Mouse (Mus musculus) heart, embryonic 16.5 days (tissue): ENCODE results near the gene Adam1b. TPM values are rescaled to one million over a fixed set of nuclear protein-coding genes. Genes with fewer than 3 reads are reported as not detected.
A peak's percentile ranks its signal among the peaks of the same experiment; 100 is the strongest.

ENCODE experiments used
- ATAC-seq: fragments of 200-750 bp; cut with Nextera tagmentation; replicated peaks from 2 replicates; pipeline ENCODE4 v1.8.0; 2017; ENCODE audit warnings: moderate number of reproducible peaks; ENCODE audit not compliant: insufficient read depth, low FRiP score; ENCODE audit errors: extremely low read depth
- H3K27ac ChIP-seq: fragments of 300-500 bp; sonication (generic); 2 replicates; pipeline ENCODE4 v1.5.1; 2014; ENCODE audit warnings: mild to moderate bottlenecking, low read length, control low read depth, moderate library complexity
- H3K27me3 ChIP-seq: fragments of 300-500 bp; sonication (generic); 2 replicates; pipeline ENCODE4 v1.6.1; 2014; ENCODE audit warnings: low read length, mixed read lengths; ENCODE audit not compliant: control insufficient read depth, insufficient read depth
- H3K36me3 ChIP-seq: fragments of 300-500 bp; sonication (generic); 2 replicates; pipeline ENCODE4 v1.6.1; 2014; ENCODE audit not compliant: control insufficient read depth, insufficient read depth
- H3K4me1 ChIP-seq: fragments of 300-500 bp; sonication (generic); 2 replicates; pipeline ENCODE4 v1.6.1; 2014; ENCODE audit warnings: low read length, mixed read lengths; ENCODE audit not compliant: control insufficient read depth, insufficient read depth
- H3K4me2 ChIP-seq: fragments of 300-500 bp; sonication (generic); 2 replicates; pipeline ENCODE4 v1.6.1; 2014; ENCODE audit warnings: low read depth, mild to moderate bottlenecking, control low read depth, low read length
- H3K4me3 ChIP-seq: fragments of 300-500 bp; sonication (generic); 2 replicates; pipeline ENCODE4 v1.5.1; 2014; ENCODE audit warnings: mild to moderate bottlenecking, control low read depth, low read length
- H3K9ac ChIP-seq: fragments of 300-500 bp; sonication (generic); 2 replicates; pipeline ENCODE4 v1.6.1; 2014; ENCODE audit warnings: low read length, control low read depth
- H3K9me3 ChIP-seq: fragments of 300-500 bp; sonication (generic); replicated peaks from 2 replicates; pipeline ENCODE4 v1.6.1; 2016; ENCODE audit warnings: low read length; ENCODE audit not compliant: control insufficient read depth
- WGBS: fragments of 180-500 bp; shearing (Covaris S2); extraction: QIAGEN DNeasy Blood & Tissue Kit; methylation state at CpG from one replicate; pipeline ENCODE4 v1.1.7; 2014; 5-methylcytosine and 5-hydroxymethylcytosine counted together
- polyA plus RNA-seq: library from polyadenylated mRNA; unstranded; fragments of >200 nt; fragmentation: Nextera tagmentation; extraction: Ambion mirVana; gene quantifications from 2 replicates; pipeline ENCODE4 v1.2.1, GENCODE M21; 2015

Adam1b gene
- polyA plus RNA-seq, 1 experiment from 2014 or later = 0.14 TPM

GRCm38 (mm10) chr5:121453743-121454502, 49.3 kb downstream of the Adam1b start:
- Histone ChIP-seq H3K4me3 (no peak overlapping the region), H3K4me2 (peak overlapping the region; percentile 68), H3K36me3 (peaks cover 2% of the 10 kb centered on the region), H3K27me3 (no peaks in the 10 kb centered on the region), H3K9ac (peak overlapping the region; percentile 30), H3K27ac (peak overlapping the region; percentile 98), H3K9me3 (no peaks in the 10 kb centered on the region), H3K4me1 (peaks cover 29% of the 10 kb centered on the region)
- WGBS = 64% methylated on average over 13 of the region's 13 CpGs
- peak; percentile 12 for ATAC-seq

GRCm38 (mm10) chr5:121452906-121453305, 50.3 kb downstream of the Adam1b start:
- H3K4me3 ChIP-seq = peak overlapping the region; percentile 68
- H3K27ac ChIP-seq = peak overlapping the region; percentile 98
- H3K4me1 ChIP-seq = peaks cover 29% of the 10 kb centered on the region
- H3K9me3 ChIP-seq = no peaks in the 10 kb centered on the region
- peaks cover 10% of the 10 kb centered on the region for H3K36me3 ChIP-seq
- WGBS = 6% methylated on average over 9 of the region's 9 CpGs
- H3K4me2 ChIP-seq = peak overlapping the region; percentile 68
- H3K27me3 ChIP-seq = no peaks in the 10 kb centered on the region
- 0 out of 2 replicates have a peak, but pooled peaks have one; percentile 0 for ATAC-seq
- peak overlapping the region; percentile 96 for H3K9ac ChIP-seq

GRCm38 (mm10) chr5:121452026-121452869, 51.0 kb downstream of the Adam1b start, which contains the start of gene Erp29:
TSS of gene Erp29 (minus strand) at chr5:121452506.
- Histone ChIP-seq H3K4me2 (peak within 1 kb of the TSS; percentile 74), H3K27ac (peak within 1 kb of the TSS; percentile 98), H3K4me3 (peak within 1 kb of the TSS; percentile 68), H3K4me1 (peaks cover 29% of the 10 kb centered on the region), H3K27me3 (no peaks in the 10 kb centered on the region), H3K9ac (peak within 1 kb of the TSS; percentile 96), H3K9me3 (no peaks in the 10 kb centered on the region), H3K36me3 (peaks cover 10% of the 10 kb centered on the region)
- WGBS = under 1% methylated on average over 88 of the region's 97 CpGs
- peak; percentile 94 for ATAC-seq

- no peaks in the 10 kb centered on the region for H3K9me3 ChIP-seq
- WGBS = under 1% methylated on average over 17 of the region's 17 CpGs
- peak within 1 kb of the TSS; percentile 68 for H3K4me3 ChIP-seq
- peaks cover 29% of the 10 kb centered on the region for H3K4me1 ChIP-seq
- H3K9ac ChIP-seq = peak within 1 kb of the TSS; percentile 96
- H3K36me3 ChIP-seq = peaks cover 14% of the 10 kb centered on the region
- H3K27ac ChIP-seq = peak within 1 kb of the TSS; percentile 98
- no peaks in the 10 kb centered on the region for H3K27me3 ChIP-seq
- ATAC-seq = no peak
- peak within 1 kb of the TSS; percentile 74 for H3K4me2 ChIP-seq
Observed at GRCm38 (mm10) chr5:121451644-121452025, 51.6 kb downstream of the Adam1b start, which contains the start of gene Tmem116. TSS of gene Tmem116 (plus strand) at chr5:121451893.

- H3K4me2 ChIP-seq = peak overlapping the region; percentile 74
- WGBS = 14% methylated on average over 8 of the region's 8 CpGs
- no peaks in the 10 kb centered on the region for H3K27me3 ChIP-seq
- H3K9ac ChIP-seq = peak overlapping the region; percentile 84
- peak overlapping the region; percentile 68 for H3K4me3 ChIP-seq
- peaks cover 29% of the 10 kb centered on the region for H3K4me1 ChIP-seq
- H3K9me3 ChIP-seq = no peaks in the 10 kb centered on the region
- H3K27ac ChIP-seq = no peak overlapping the region; the same call in 1 of the 2 replicates
- ATAC-seq = no peak
- peaks cover 17% of the 10 kb centered on the region for H3K36me3 ChIP-seq
Observed at GRCm38 (mm10) chr5:121451203-121451602, 52.0 kb downstream of the Adam1b start.

GRCm38 (mm10) chr5:121450476-121450875, 52.8 kb downstream of the Adam1b start:
- no peak overlapping the region for H3K27ac ChIP-seq
- no peaks in the 10 kb centered on the region for H3K9me3 ChIP-seq
- no peaks in the 10 kb centered on the region for H3K27me3 ChIP-seq
- peaks cover 24% of the 10 kb centered on the region for H3K4me1 ChIP-seq
- 83% methylated on average over 9 of the region's 9 CpGs for WGBS
- no peak overlapping the region for H3K4me3 ChIP-seq
- H3K36me3 ChIP-seq = peaks cover 19% of the 10 kb centered on the region
- no peak overlapping the region for H3K4me2 ChIP-seq
- no peak for ATAC-seq
- H3K9ac ChIP-seq = no peak overlapping the region

Other genes with a start within 250 kb of the Adam1b start
- gene Trafd1, start 117.8 kb downstream of the Adam1b start, polyA plus RNA-seq = 85.0 and 86.3 TPM in 2 replicates
- 35.5 and 36.3 TPM in 2 replicates for gene Naa25, start 105.5 kb downstream of the Adam1b start, polyA plus RNA-seq
- 4.5 and 4.8 TPM in 2 replicates for gene Tmem116, start 51.5 kb downstream of the Adam1b start, polyA plus RNA-seq
- 128 and 131 TPM in 2 replicates for gene Erp29, start 50.9 kb downstream of the Adam1b start, polyA plus RNA-seq
- 0.54 and 1.3 TPM in 2 replicates for gene Adam1a, start 42.0 kb upstream of the Adam1b start, polyA plus RNA-seq
- 0.32 TPM in 1 of 2 replicates, not detected in the other for gene Gm42878, start 42.0 kb upstream of the Adam1b start, polyA plus RNA-seq
- gene Mapkapk5, start 42.5 kb upstream of the Adam1b start, polyA plus RNA-seq = 36.6 and 39.3 TPM in 2 replicates
- gene Aldh2, start 90.4 kb upstream of the Adam1b start, polyA plus RNA-seq = 132 and 133 TPM in 2 replicates
- gene Acad12, start 115.5 kb upstream of the Adam1b start, polyA plus RNA-seq = 6.7 TPM in 2 replicates
- 2.2 and 2.6 TPM in 2 replicates for gene Acad10, start 157.1 kb upstream of the Adam1b start, polyA plus RNA-seq
- gene Brap, start 157.1 kb upstream of the Adam1b start, polyA plus RNA-seq = 29.0 and 30.0 TPM in 2 replicates
- gene Atxn2, start 207.9 kb upstream of the Adam1b start, polyA plus RNA-seq = 36.0 and 38.4 TPM in 2 replicates